Mouse (Mus musculus): ENCODE results near the gene Stkld1.

- TF ChIP-seq TAL1 (conservative IDR thresholded peaks at IDR 0.05; ENCODE audit: low read depth, low read length) (no peak), POLR2AphosphoS5 (IDR thresholded peaks at IDR 0.05; ENCODE audit: insufficient replicate concordance, low read depth, low read length) (no peak)
Observed at GRCm38 (mm10) chr2:26964724-26965370, 31.0 kb downstream of the Stkld1 start.

Data from G1E (cell line).